Mouse (Mus musculus) G1E (cell line): Measurements from ENCODE around the gene Ston1.

Experiments
- CTCF ChIP-seq: IDR thresholded peaks from 2 replicates; pipeline ENCODE4 v1.5.1; 2012; ENCODE audit warnings: low read depth, low read length, inconsistent platforms, mixed read lengths
- GATA1 ChIP-seq: IDR thresholded peaks from 2 replicates; pipeline ENCODE4 v1.6.1; 2012; ENCODE audit warnings: borderline replicate concordance, low read length, inconsistent platforms, mixed read lengths
- GATA2 ChIP-seq: IDR thresholded peaks from 2 replicates; pipeline ENCODE4 v1.6.1; 2012; ENCODE audit warnings: low read depth, low read length, inconsistent platforms, borderline replicate concordance
- POLR2AphosphoS5 ChIP-seq: IDR thresholded peaks from 2 replicates; pipeline ENCODE4 v1.6.1; 2012; ENCODE audit warnings: low read depth, low read length, inconsistent platforms; ENCODE audit not compliant: insufficient replicate concordance
- TAL1 ChIP-seq: conservative IDR thresholded peaks from 2 replicates; pipeline ENCODE4 v1.6.1; 2012; ENCODE audit warnings: low read depth, low read length, inconsistent platforms, mixed read lengths

DNA sequence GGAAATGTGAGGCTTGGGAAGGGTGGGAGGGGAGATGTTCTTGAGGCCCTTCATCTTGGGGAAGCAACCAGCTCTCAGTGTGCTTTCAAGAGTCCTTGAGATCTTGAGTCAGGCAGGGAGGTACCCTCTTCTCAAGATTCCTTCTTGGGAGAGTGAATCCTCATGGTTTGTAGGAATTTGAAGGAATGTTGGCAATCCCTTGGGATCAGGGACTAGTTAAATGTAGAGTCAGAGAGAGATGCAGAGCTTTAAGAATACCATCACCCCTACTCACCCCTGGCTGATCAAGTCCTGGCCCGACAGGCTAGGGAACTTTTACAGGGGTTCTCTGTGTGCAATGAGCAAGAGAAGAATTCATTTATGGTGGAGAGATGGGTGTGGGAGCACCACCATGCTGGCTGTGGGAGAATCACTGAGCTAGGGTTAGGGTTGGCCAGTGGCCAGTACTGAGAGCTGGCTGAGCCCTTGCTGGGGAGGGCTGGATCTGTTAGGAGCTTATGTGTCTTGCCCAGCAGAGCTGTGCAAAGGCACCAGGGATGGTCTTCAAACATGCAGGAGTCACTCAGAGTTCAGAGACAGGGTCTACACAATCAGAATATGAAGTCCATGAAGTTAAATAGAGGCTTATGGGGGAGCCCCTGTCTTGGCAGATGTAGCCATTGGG is 18.1 kb downstream of the Ston1 start:
- no peak for TF ChIP-seq CTCF
- no peak for TF ChIP-seq GATA1
- no peak for TF ChIP-seq GATA2
- no peak for TF ChIP-seq TAL1
- no peak for TF ChIP-seq POLR2AphosphoS5
